Mouse (Mus musculus) mature B cell (primary cell): Measurements from ENCODE around the gene Pip5kl1.

Experiments
- in situ Hi-C: fragments of 300-500 bp; cut with MboI; formaldehyde crosslinking; loops from 2 replicates; pipeline ENCODE4 v1.14.3; 2019

The Pip5kl1 gene

DNA sequence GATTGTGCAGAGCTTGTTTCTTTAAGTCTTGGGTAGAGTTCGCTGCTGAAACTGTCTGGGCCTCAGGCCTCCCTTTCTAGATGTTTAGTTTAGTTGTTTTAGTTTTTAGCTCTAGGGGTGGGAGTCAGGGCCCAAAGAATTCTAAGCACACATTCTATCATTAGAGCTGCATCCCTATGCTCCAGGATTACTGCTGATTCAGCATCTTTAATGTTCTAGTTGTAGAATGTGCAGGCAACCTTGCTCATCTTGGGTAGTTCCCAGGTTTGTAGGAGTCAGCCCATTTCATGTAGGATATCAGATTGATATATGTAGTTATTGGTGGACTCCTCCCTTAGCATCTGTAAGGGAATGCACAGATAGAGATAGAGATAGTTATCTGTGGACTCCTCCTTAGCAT lies 42.5 kb downstream of the Pip5kl1 start:
- in situ Hi-C loops = no loop called here

DNA sequence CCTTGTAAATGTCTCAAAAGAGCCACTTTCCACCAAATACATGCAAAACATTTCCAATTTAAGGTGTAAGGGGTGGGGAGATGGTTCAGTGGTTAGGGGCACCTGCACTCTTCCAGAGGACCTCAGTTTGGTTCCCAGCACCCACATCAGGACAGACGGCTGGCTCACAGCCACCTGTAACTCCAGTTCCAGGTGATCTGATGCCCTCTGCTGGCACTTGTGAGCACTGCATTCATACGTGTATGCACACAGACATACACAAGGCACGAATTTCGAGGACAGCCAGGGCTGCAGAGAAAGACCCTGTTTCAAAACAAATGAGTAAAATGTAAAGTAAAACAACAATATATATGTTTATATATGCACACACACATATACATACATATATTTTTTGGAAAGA lies 43.0 kb downstream of the Pip5kl1 start:
- in situ Hi-C loops = no loop called here

DNA sequence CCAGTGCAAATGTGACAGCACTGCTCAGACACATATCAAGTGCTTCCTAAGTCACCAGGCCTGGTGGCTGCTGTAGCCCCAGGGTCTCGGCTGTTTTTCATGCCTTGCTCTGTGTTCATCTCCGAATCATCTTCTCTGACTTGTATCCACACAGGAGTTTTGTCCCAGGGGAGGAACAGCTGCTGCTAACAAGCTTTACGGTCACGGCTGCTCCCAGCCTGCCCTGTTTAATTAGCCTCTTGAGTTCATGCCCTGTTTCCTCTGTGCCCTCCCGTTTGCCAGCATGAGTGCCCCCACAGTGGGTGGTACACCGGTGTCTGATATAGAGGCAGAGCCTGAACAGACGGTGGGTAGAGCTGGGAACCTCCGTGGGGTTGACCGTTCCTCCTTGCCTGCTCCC lies 43.5 kb downstream of the Pip5kl1 start:
- in situ Hi-C loops = no loop called here

DNA sequence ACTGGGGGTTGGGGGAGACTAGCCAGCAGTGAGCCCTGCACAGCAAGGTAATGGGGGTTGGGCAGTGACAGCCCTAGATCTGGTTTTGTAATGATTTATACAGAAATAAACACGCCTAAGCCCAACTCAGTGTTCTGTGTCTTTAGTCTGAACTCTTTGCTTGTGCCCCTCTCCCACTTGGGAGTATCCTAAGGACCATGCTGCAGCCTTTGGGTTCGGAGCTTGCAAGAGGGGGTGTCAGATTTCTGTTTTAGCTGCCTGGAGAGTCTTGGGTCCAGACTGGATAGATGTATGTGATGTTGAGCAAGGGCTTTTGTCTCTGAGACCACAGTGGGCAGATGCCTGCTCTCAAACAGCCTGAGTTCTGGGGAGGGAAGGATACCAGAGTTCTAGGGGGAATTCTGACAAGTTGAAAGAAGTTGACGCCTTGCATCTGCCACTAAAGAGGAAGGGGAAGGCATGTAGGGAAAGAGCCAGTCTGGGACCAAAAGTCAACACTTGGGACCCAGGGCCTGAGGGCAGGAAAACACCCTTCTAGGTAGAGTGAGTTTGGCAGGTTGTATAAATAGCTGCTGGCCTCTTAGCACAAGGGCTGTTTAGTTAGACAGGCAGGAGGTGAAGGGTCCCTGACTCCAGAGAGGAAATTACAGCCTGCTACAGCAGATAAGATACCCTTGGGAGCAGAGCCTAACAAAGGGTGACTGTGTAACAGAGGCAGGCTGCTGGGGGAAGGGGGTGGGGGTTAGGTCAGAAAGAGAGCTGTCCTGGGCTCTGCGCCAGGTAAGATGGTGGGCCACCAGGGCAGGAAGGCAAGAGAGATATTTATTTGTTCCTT lies 46.3 kb downstream of the Pip5kl1 start:
- in situ Hi-C loops = no loop called here

- in situ Hi-C loops = no loop called here
Measured at GRCm38 (mm10) chr2:32621517-32621859, 46.9 kb downstream of the Pip5kl1 start, which contains the start of gene Ak1. Gene Ak1, plus strand, starts transcription at chr2:32621758.

GRCm38 (mm10) chr2:32624111-32624748 lies 49.6 kb downstream of the Pip5kl1 start:
- in situ Hi-C loops = no loop called here

DNA sequence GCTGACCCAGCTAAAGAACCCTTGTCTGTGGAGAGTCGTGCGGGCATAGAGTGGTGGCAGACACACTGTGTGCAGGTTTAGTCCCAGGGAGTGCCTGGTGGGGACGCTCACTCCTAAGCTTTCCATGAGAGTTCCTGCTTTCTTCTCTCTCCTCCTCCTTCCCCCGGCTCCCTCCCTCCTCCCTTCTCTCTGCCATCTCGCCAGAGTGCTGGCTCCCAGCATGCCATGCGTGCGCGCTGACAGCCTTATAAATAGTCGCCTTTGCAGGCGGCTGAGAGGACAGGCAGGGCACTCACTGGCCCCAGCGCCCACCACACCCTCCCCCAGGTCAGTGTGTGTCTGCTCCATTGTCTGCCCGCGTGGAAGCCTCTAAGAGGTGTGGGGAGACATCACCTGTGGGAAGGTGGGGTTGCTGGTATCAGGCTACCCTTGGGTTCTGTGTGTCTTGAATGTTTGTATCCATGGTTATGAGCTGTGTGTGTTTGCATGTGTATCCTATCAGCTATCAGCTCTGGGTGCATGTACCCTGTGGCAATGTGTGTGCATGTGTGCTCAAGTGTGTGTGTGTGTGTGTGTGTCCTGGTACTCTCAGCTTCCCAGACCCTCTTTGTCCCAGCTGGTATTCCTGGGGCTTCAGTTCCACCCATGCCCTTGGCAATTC lies 50.7 kb downstream of the Pip5kl1 start:
- in situ Hi-C loops = no loop called here

GRCm38 (mm10) chr2:32625873-32626694 lies 51.5 kb downstream of the Pip5kl1 start:
- in situ Hi-C loops = no loop called here

DNA sequence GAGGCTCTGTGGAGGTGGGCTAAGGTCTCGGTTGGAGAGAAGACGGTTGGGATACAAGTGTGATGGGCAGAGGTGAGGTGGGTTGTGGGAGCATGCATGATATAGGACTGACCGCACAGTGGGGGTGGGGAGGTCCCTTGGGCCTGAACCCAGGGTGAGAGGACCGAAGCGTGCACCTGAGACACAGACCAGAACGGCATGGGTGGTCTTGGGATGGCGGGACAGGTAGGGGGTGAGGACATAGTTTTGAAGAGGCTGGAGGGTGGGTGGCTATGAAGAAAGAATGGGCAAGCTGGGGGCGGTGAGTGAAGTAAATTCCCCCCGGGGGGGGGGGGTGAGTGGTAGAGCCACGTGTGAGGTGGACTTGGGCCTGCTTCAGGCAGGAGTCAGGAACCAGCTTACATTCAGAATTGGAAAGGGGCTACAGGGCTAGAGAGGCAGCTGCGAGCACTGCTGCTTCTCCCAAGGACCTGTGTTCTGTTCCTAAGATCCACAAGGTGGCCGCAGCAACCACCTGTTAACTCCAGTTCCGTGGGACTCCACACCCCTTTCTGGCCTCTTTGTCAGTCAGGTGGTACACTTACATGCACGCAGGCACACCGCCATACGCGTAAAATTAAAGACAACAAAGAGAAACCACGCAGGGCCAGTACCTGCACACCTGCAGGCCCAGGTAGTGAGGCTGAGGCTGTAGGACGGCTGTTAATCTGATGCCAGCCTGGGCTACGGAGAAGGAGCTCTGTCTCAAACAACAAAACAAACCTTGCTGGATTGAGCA lies 52.9 kb downstream of the Pip5kl1 start:
- in situ Hi-C loops = no loop called here

DNA sequence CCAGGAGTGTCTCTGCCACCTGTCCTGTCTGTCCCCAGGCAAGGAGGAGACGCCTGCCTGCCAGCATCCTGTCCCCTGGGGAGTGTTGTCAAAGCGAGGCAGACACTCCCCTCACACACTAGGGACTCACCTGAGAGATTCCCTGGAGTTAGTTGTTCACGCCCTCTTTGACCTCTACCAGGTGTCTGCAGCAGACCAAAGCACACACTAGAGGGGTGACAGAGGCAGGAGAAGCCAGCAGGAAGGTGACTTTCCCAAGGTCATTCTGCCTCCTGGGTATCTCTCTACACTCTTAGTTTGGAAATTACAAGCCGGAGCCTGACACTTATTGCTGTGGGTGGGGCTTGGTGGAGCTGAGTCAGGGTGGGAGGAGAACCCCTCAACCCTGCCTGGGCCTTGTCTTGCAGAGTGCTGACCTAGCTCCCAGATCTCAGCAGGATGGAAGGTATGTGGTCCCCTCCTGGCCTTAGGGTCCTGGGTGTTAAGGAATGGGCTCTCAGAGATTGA lies 53.5 kb downstream of the Pip5kl1 start:
- in situ Hi-C loops = no loop called here

DNA sequence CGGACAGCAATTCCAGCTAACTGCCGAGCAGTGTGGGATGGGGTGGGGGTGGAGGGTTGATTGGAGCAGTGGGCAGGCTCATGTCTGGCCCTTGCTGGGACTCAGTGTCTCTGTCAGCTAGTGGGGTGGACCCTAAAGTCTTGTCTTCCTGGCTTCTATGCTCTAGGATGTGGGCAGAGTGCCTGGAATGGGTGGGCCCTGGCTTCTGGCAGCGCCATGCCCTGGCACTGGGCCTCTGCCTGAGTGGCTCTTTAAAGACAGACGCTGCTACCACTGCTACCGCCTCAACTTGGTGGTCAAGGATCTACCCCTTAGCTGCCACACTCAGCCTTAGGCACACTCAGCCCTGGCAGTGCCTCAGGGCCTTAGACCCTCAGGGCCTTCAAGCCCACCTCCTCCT lies 54.1 kb downstream of the Pip5kl1 start:
- in situ Hi-C loops = no loop called here

DNA sequence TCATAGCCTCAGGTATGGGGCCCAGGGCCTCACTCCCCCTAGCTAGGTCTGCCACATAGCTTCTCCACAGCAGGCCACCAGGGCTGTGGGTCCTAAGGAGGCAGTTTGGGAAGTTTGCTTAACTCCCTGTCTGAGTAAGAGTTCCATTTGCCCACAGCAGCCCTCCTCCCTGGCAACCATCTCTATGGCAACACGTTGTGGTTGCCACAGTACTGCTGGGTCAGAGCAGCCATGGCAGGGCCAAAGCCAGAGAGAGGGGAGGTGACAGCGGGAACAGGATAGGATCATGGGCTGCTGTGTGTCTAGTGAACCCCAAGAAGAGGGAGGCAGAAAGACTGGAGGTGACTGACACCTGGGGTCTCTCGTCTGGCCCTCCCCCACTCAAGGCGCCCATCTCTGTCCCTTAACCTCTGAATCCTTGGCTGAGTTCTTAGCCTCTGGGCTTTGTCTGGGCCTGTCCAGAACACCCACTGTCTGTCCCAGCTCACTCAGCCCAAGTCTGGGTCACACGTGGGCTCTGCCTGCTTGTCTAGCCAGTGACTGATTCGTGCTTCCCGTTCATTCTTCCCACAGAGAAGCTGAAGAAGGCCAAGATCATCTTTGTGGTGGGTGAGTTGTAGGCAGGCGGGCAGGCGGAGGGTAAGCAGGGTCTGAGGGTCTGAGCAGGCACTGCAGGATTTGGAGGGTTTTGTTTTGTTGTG lies 54.8 kb downstream of the Pip5kl1 start:
- in situ Hi-C loops = no loop called here

DNA sequence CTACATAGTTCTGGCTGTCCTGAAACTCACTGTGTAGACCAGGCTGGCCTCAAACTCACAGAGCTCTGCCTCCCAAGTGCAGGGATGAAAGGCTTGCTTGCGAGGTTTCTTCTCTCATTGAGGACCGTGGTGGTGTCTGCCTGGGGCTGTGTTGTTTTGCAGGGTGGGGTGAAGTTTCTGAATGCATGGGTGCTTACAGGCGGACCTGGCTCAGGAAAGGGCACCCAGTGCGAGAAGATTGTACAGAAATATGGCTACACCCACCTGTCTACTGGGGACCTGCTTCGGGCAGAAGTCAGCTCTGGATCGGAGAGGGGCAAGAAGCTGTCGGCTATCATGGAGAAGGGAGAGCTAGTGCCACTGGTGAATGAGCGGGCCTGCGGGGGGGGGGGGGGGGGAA lies 55.4 kb downstream of the Pip5kl1 start:
- in situ Hi-C loops = loop anchor here (5.0 kb wide), 1 partner anchor 57 kb away; no protein-coding TSS in a partner anchor

DNA sequence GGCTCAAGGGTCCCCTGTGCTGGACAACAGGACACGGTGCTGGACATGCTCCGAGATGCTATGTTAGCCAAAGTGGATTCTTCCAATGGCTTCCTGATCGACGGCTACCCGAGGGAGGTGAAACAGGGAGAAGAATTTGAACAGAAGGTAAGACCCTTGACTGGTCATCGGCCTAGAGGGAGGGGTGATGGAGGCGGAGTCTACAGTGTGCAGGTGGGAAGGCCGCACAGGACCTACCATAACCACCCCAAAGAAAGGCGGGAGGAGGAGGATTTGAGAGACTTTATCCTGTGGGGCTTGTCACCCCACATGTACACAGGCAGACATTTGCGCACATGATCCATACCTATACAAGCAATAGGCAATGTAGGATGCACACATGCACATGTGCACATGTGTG lies 56.4 kb downstream of the Pip5kl1 start:
- in situ Hi-C loops = loop anchor here (5.0 kb wide), 1 partner anchor 56 kb away; no protein-coding TSS in a partner anchor

DNA sequence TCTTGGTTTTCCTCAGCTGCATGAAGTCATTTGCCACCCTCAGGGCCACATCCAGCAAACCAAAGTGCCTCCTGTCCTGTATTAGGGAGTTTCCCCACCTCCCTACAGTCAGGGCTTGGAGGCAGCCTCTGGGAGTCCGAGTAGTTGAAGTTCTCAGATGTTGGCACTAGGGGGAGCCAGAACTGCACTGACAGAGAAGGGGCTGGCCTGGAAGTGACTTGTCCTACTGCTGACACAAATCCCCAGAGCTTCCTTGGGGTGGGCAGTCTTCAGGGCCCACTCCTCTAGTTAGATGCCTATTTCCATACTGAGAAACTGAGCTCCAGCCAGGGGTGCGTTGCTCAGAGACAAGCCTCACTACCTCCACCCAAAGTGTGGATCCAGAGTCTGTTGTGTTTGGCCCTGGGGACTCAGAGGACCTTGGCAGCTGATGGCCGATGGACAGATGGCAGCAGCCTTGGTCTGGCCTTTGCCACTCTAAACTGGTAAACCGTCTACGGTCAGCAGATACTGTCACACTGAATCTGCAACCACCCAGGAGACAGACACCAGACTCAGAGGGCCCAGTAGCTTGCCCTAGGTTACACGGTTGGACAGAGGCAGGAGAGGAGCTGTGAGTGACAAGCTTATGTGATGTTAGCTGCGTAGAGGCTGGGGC lies 57.3 kb downstream of the Pip5kl1 start:
- in situ Hi-C loops = loop anchor here (5.0 kb wide), 1 partner anchor 55 kb away; no protein-coding TSS in a partner anchor
